Mouse (Mus musculus): ENCODE measurements at regions not wholly inside any gene's neighbourhood (a gene's known extent, or its start where the extent isn't known, plus 50 kb on each side); places are given as distances from the start of the nearest gene placed in this dataset.
A peak's percentile ranks its signal among the peaks of the same experiment; 100 is the strongest.

DNA sequence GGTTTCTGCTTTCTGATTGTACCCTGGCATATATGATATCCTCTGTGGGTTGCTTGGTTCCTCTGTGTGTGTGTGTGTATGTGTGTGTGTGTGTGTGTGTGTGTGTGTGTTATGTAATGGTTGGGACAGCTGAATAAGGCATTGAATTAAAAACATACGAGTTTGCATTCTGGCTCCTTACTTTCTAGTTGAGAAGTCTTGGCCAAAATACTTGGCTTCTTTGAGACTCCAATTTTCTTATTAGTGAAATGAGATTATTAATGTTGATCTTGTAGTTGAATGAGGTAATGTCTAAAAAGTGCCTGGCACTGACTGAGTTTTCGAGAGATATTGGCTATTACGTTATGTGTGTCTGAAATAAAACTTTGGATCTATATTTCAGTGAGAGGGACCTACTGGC, 88.0 kb upstream of the Serp2 start:
- intact Hi-C loops (cut with DNase I), result no loop called here
- no peak for DNase-seq (ENCODE audit: extremely low spot score in 1 of 2, low spot score in 2 of 2)

DNA sequence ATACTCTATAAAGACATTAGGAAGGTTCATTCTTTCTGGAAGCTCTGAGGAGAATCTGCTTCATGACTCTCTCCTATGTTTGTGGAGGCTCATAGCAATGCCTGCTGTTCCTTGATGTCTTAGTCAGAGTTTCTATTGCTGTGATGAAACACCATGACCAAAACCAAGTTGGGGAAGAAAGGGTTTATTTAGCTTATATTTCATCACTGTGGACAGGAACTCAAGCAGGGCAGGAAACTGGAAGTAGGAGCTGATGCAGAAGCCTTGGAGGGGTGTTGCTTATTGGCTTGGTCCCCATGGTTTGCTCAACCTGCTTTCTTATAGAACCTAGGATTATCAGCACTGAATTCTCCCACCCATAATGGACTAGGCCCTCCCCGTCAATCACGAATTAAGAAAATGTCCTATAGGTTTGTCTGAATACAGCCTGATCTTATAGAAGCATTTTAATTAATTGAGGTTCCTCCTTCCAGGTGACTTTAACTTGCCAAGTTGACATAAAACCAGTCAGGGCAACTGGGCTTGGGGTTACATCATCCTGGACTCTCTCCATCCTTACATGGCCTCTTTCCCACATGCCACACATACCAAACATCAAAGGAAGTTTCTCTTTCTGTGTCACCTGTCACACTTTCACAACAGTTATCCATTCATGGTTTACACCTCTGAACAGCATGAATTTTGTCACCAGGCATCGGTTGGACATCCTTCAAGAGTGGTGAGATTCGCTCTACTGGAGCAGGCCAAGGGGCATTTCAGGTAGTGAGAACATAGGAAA, 85.3 kb upstream of the Serp2 start:
- intact Hi-C loops (cut with DNase I), result no loop called here
- DNase-seq (ENCODE audit: extremely low spot score in 1 of 2, low spot score in 2 of 2), result no peak

DNA sequence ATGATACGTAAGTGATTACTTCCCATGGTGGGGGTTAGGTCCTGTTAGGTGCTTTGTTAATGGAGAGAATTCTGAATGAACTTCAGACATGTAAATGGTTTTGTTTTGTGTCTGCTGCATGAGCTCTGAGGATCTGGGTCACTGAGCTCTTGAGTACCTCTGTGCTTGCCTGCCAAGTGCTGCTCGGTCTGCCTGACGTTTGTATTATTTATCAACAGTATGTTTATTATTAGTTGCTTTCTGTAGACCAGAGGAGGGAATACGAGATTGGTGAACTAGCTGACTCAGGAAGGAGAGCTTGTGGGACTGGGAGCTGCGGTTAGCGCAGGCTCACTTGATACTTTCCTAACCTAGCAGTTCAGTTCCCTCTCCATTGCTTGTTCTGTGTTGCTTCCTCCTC, 76.5 kb upstream of the Serp2 start:
- intact Hi-C loops (cut with DNase I), result no loop called here
- no peak for DNase-seq (ENCODE audit: extremely low spot score in 1 of 2, low spot score in 2 of 2)

DNA sequence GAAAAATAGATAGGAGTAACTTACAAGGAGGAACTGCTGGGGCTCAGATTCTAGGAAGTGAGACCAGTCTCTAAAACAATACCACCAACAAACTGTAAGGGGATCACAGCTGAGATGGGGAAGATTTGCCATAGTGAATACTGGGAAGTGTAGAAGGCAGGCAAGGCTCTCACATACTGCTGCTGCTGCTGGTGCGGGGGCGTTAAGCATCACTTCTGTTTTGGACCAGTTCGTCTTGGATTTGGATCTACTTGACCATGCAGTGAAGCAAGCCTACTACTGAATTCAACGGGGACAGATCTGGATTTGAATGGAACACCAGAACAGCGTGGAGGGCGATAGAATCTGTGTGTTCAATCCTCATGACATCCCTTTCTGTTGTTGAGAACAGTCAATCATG, 76.1 kb upstream of the Serp2 start:
- intact Hi-C loops (cut with DNase I), result no loop called here
- DNase-seq (ENCODE audit: extremely low spot score in 1 of 2, low spot score in 2 of 2), result no peak

DNA sequence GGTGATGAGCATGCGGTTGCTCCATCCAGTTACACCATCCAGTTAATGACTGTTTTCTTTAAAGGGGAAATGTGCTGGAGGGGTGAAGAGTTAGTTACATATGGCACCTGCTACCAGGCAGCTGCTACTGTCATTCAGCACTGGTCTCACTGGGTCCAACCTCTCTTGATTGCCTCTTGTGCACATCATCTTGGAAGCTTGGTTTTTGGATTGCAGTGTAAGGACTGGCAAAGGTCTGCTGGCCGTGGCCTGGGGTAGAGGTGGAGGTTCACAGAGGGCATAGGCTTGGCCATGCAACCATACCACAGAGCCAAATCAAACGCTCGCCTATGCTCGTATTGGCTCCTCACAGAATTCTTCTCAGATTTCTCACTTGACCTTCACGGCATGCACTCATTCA, 75.1 kb upstream of the Serp2 start:
- intact Hi-C loops (cut with DNase I), result no loop called here
- DNase-seq (ENCODE audit: extremely low spot score in 1 of 2, low spot score in 2 of 2), result no peak

DNA sequence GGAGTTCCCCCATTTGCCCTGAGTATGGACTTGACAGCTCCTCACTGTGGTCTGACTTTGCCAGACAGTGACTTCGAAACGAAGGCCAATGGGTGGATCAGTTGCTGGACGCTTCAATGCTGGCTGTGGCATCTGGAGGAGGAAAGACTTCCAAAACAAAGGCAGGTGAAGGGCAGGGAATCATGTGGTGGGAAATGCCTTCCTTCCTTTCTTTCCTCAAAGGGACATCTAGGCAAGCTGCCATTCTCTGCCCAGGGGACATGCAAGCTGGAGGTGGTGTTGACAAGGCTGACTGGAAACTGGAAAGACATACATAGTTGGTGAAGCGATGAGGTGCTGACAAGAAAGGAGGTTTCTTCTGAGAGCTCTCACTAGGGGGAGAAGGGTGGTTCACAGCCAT, 74.5 kb upstream of the Serp2 start:
- DNase-seq (ENCODE audit: extremely low spot score in 1 of 2, low spot score in 2 of 2), result peak in 1 of 2 experiments; percentile 39
- intact Hi-C loops (cut with DNase I), result no loop called here

DNA sequence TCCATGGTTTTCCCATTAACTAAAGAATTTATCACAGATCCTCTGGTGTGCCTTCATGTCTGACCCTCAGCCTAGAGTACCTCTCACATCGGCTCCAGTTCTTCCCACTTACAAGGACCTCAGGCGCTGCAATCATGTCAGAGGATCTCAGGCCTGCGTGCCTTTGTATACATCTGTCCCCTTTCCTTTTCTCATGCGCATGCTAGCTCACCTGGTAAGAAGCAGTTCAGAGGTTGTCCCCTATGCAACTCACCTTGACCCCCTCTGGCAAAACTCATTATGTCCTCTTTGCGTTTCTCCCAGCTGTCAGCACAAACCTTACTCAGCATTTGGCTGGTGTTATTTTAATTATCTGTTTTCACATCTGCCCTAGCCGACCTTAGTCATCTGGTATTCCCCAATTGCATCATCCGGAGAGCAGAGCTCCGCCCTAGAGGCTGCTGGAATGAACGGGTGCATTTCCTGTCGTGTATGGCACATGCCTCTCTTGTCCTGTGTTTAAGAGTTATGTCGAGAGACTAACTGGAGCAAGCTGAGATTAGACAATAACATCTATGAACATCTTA, 73.3 kb upstream of the Serp2 start:
- intact Hi-C loops (cut with DNase I), result loop anchor here (10.0 kb wide), 1 partner anchor 105 kb away; no protein-coding TSS in a partner anchor

DNA sequence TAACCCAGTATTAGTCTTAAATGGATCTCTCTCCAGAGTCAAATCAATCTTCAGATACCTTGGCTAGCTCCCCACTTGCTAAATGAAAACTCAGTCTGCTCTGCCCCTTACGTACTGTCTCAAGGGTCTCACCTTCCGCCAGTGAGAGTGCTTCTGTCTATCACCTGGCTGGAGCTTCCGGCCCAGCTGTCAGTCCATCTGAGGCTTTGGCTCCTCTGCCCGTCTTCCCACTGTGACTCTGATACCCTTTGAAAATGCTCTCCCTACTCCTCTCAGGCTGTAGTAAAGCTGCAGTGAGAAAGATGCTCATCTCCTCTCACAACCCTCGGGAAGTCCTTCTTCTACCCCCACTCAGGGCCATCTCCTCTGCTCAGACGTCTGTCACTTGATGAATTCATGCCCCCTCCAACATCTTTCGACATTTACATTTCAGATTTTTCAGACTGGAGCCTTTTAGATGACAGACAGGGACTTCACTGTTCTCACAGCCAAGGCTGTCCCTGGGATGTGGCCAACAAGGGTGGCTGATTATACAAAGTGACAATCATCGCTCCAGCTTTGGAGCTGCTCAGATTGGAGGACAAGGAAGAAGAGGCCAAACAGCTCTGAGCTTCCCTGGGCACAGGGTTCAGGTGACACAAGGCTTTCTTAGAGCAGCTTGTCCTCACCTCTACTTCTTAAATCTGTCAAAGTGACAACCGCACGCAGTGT, 71.6 kb upstream of the Serp2 start:
- intact Hi-C loops (cut with DNase I), result loop anchor here (10.0 kb wide), 1 partner anchor 106 kb away; no protein-coding TSS in a partner anchor

More for the DNA sequence above, 73.3 kb upstream of the Serp2 start:
- DNase-seq (ENCODE audit: extremely low spot score in 1 of 2, low spot score in 2 of 2), result no peak

DNA sequence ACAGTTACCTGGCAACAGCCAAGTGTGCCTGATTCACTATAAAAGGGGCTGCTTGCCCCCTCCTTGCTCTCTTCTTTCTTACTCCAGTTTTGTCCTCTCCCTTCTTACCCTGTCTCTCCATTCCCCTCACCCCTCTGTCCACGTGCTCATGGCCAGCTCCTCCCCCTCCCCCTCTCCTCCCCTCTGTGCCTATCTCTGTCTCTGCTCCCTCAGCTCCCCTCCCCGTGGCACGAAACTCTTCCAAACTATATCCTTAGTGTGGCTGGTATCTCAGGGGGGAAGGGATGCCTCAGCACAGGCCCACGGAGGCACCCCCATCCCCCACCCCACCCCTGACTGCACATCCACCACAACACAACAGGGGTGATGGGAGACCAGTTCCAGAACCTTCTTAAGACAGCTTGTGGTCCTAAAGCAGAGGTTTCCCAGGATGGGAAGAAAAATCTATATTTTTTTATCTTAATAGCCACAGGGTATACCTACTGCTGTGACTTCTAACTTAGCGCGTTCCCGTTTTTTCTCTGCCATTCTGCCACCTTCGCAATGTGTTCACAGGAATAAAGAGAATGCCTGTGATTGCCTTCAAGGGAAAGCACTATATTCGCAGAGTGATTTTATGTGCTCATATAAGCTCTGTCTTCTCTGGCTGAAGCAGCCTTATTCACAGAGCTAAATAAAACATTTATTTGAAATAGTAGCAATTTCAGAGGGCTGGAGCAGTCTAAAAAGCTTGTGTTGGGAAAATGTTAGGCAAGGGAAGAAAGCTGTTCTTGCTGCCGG, 69.1 kb upstream of the Serp2 start:
- intact Hi-C loops (cut with DNase I), result loop anchor here (10.0 kb wide), 1 partner anchor 109 kb away; no protein-coding TSS in a partner anchor

More for the DNA sequence above, 71.6 kb upstream of the Serp2 start:
- peak; percentile 64 to 67 for DNase-seq (ENCODE audit: extremely low spot score in 1 of 2, low spot score in 2 of 2)

DNA sequence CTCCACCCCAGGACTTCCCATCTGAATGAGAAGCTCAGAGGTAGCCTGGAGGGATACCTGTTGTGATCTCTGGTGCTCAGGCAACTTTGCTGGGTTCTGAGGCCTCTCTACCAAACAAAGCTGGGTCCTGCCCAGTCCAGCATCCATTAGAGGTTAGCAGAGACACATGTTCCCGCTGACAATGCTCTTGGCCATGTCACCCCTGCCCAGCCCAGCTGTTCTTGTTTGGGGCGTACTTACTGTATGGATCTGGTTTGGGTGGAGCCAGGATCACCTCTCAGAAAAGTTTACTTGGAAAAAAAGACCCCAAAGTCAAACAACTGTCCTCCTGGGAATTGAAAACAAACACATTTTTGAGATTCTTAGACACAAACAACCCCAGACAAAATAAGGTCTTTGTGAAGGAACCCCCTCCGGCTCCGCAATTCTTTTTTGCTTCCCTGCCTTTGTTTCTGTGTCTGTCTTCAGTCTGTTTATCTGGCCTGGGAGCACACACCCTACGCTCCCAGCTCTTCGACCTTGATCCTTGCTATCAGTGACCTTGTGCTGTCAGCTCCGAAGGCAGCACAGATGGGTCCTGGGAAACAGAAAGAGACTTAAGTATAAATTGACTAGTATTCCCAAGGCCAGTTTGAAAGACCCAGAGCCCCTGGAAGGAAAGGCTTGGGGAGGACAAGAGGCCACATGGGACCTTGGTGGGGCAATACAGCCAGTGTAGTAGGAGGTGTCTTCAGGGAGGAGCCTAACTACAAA, 68.1 kb upstream of the Serp2 start:
- intact Hi-C loops (cut with DNase I), result loop anchor here (5.0 to 10.0 kb wide), 2 partner anchors 110 to 118 kb away; no protein-coding TSS in a partner anchor
- DNase-seq (ENCODE audit: extremely low spot score in 1 of 2, low spot score in 2 of 2), result no peak

More for the DNA sequence above, 69.1 kb upstream of the Serp2 start:
- DNase-seq (ENCODE audit: extremely low spot score in 1 of 2, low spot score in 2 of 2), result peak in 1 of 2 experiments; percentile 36

DNA sequence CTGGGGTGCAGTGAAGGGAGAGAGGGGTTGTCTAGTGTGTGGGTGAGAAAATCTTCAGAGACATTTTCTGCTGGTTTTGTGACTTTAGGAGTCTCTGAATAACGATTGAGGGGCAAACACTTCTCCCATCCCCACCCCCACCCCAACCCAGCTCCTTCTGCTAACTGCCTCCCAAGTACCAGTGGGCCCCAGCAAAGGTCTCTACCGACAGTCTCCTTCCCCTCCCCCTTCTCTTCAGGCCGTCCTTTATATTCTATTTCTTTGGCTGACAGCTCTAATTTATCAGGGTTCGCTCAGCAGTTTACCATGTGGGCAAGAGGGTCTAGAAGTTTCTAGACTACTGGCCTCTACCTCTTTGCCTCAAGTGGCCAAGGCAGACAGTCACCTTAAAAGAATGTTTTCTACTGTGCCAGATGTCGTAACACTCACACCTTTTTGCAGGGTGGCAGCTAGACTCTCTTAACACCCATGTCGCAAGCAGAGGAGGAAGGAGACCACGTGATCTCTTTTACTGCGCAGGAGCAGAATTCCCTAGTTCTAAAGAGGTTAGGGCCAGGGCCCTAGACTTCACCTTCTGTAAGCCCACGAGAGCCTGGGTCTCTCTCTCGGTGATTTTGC, 66.8 kb upstream of the Serp2 start:
- DNase-seq (ENCODE audit: extremely low spot score in 1 of 2, low spot score in 2 of 2), result no peak
- intact Hi-C loops (cut with DNase I), result loop anchor here (5.0 to 10.0 kb wide), 2 partner anchors 111 to 116 kb away; no protein-coding TSS in a partner anchor

DNA sequence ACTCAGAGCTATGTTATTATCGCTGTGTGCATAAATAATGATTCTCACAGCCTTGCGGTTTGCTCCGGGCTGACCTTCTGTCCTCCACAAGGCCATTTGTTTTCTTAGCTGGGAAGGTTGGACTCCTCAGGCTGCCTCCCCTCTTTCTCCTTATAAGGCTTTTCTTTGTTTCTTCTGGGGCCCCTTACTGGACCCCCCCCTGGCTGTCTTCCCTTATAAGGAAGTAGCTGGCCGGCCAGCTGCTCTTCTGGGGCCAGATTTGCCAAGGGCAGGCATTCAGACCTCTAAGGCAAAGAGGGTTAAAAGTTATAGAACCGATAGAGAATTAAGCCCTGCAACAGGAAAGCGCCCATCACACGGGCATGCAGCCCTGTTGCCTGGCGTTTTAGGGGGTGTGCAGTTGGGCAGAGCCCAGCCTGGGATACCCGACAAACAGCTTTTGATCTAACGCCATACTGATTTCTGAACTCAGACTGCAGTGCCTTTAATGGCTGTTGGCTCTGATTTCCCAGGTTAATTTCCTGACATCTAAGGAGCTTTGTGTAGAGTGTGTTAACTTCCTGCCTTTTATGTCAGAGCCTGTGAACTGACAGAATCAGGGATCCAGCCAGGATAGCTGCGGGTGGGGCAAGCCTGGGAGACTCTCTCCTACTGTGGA, 66.1 kb upstream of the Serp2 start:
- DNase-seq (ENCODE audit: extremely low spot score in 1 of 2, low spot score in 2 of 2), result peak in 1 of 2 experiments; percentile 76
- intact Hi-C loops (cut with DNase I), result loop anchor here (5.0 to 10.0 kb wide), 2 partner anchors 112 to 115 kb away; no protein-coding TSS in a partner anchor

DNA sequence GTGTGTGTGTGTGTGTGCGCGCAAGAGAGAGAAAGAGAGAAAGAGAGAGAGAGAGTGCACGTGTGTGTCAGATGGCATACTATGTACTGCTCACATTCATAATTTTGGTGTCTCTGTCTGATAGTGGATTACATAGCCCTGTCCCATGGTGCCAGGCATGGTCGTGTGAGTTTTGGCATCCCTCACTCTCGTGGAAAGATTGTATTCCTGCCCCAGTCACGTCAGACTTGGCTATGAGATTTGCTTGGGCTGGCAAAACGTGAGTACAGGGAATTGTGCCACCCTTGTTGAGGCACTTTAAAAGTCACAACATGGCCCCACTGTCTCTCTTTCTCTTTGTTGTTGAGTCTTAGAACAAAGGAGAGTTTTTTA, 62.3 kb upstream of the Serp2 start:
- intact Hi-C loops (cut with DNase I), result loop anchor here (10.0 kb wide), 1 partner anchor 64 kb away; the partner anchor contains the start of gene Serp2

DNA sequence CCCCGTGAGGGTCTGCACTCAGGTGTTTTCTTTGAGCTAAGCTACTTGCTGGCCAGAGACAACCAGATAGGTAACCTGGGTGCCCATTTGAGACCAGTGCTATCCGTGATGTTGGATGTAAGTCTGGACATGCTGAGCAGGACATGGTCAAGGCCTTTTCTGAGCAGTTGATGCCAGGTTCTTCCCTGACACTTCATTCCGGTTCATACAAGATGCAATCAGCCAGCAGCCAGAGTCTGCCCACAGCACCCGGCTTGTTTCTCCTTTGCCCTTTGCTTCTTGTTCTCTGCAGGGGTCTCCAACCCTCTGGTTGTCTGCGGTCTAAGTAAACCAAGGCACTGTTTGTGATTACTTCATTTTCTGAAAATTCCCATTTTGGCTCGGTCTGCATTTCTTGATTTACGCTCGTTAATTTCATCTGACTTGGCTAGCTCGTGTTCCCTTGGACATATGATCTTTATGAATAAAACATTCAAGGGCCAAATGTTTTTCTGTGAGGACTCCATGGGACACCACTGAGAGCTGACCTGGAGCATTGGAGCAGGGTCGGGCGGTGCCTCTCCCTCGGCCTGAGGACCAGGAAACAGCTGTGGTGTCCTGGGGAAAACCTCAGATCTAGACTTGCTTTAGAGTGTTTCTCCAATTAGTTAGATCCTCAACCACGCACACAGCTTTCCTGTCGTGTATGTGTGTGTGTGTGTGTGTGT, 61.8 kb upstream of the Serp2 start:
- intact Hi-C loops (cut with DNase I), result loop anchor here (10.0 kb wide), 1 partner anchor 64 kb away; the partner anchor contains the start of gene Serp2
- DNase-seq (ENCODE audit: extremely low spot score in 1 of 2, low spot score in 2 of 2), result peak in 1 of 2 experiments; percentile 74

More for the DNA sequence above, 62.3 kb upstream of the Serp2 start:
- DNase-seq (ENCODE audit: extremely low spot score in 1 of 2, low spot score in 2 of 2), result no peak

DNA sequence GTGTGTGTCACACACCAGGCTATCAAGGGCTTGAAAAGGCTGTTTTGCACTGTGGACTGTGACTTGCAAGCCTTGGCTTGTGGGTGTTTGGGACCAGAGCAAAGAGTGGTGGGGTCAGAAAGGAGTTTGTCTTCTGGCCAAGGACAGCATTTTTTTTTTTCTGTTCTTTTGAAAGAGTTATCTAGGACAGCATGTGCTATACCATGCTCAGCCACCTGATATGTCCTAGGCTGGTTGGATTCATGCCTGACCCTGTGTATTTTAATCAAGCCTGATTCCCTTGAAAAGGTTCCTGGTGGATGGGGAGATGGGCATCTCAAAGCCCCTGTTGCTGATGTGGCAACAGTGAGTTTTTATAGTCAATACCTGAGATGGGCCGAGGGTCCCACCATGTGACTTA, 61.2 kb upstream of the Serp2 start:
- intact Hi-C loops (cut with DNase I), result loop anchor here (10.0 kb wide), 1 partner anchor 63 kb away; the partner anchor contains the start of gene Serp2
- DNase-seq (ENCODE audit: extremely low spot score in 1 of 2, low spot score in 2 of 2), result no peak

DNA sequence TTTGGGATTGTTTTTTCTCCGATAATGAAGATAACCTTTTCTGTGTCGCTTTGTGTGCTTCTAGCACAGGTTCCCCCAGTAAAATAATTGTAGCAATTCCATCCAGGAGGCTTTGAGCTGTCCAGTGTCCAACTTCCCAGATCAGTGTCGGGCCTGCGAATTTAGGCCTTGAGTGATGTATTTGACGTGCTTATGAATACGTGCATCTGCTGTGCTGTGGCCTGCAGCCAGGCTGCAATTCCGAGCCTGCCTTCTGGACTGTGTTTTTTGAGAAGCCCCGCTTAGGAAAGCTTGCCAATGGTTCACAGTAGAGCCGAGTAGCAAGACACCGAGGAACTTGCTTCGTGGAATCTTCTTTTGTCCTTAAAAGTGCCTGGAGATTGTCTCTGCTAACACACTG, 60.8 kb upstream of the Serp2 start:
- intact Hi-C loops (cut with DNase I), result loop anchor here (10.0 kb wide), 1 partner anchor 63 kb away; the partner anchor contains the start of gene Serp2
- peak; percentile 56 to 57 for DNase-seq (ENCODE audit: extremely low spot score in 1 of 2, low spot score in 2 of 2)
